Mouse (Mus musculus) liver, embryonic 11.5 days (tissue): ENCODE results near the gene Stat6. TPM values are rescaled to one million over a fixed set of nuclear protein-coding genes. Genes with fewer than 3 reads are reported as not detected.

Experiments
- polyA plus RNA-seq: library from polyadenylated mRNA; unstranded; fragments of >200 nt; fragmentation: Nextera tagmentation; extraction: Ambion mirVana; gene quantifications from 2 replicates; pipeline ENCODE4 v1.2.1, GENCODE M21; 2014

Stat6 gene
- polyA plus RNA-seq, 1 experiment from 2014 or later, result 28.7 TPM

Other genes with a start within 250 kb of the Stat6 start
- gene Stac3, start 141.3 kb upstream of the Stat6 start, polyA plus RNA-seq, result 0.32 and 0.39 TPM in 2 replicates
- gene Ndufa4l2, start 128.0 kb upstream of the Stat6 start, polyA plus RNA-seq, result 34.2 TPM in 2 replicates
- 261 and 286 TPM in 2 replicates for gene Shmt2, start 120.5 kb upstream of the Stat6 start, polyA plus RNA-seq
- gene Nxph4, start 108.4 kb upstream of the Stat6 start, polyA plus RNA-seq, result 0.56 TPM in 1 of 2 replicates, not detected in the other
- 35.7 and 36.8 TPM in 2 replicates for gene Lrp1, start 21.8 kb upstream of the Stat6 start, polyA plus RNA-seq
- gene Nemp1, start 23.9 kb downstream of the Stat6 start, polyA plus RNA-seq, result 10.5 and 11.2 TPM in 2 replicates
- gene Nab2, start 25.6 kb downstream of the Stat6 start, polyA plus RNA-seq, result 5.7 and 5.8 TPM in 2 replicates
- 0.14 TPM in 1 of 2 replicates, not detected in the other for gene Myo1a, start 62.2 kb downstream of the Stat6 start, polyA plus RNA-seq
- 11.2 and 16.0 TPM in 2 replicates for gene Tac2, start 81.5 kb downstream of the Stat6 start, polyA plus RNA-seq
- 2.6 and 2.8 TPM in 2 replicates for gene Zbtb39, start 96.6 kb downstream of the Stat6 start, polyA plus RNA-seq
- 5.0 TPM in 2 replicates for gene Gpr182, start 108.7 kb downstream of the Stat6 start, polyA plus RNA-seq
- gene Rdh1, start 116.7 kb downstream of the Stat6 start, polyA plus RNA-seq, result 0.17 and 0.22 TPM in 2 replicates
- 0.19 and 0.22 TPM in 2 replicates for gene Rdh16f1, start 116.8 kb downstream of the Stat6 start, polyA plus RNA-seq
- not detected in 2 replicates for gene Rdh9, start 133.4 kb downstream of the Stat6 start, polyA plus RNA-seq
- gene Rdh16, start 158.2 kb downstream of the Stat6 start, polyA plus RNA-seq, result not detected in 2 replicates
- gene Rdh19, start 206.9 kb downstream of the Stat6 start, polyA plus RNA-seq, result not detected in 2 replicates
- gene Rdh16f2, start 223.5 kb downstream of the Stat6 start, polyA plus RNA-seq, result not detected in 2 replicates
- 0.14 TPM in 1 of 2 replicates, not detected in the other for gene Rdh7, start 245.8 kb downstream of the Stat6 start, polyA plus RNA-seq